Mouse (Mus musculus): ENCODE data around the gene Col26a1. TPM values are rescaled to one million over a fixed set of nuclear protein-coding genes. Genes with fewer than 3 reads are reported as not detected.

Col26a1 gene
- polyA plus RNA-seq, 1 experiment from 2014 or later, result 13.4 TPM

- no peak overlapping the region for H3K4me3 ChIP-seq (replicated peaks; ENCODE audit: low read length)
- no peaks in the 10 kb centered on the region for H3K9me3 ChIP-seq (replicated peaks; ENCODE audit: control insufficient read depth, low read length)
- no peak overlapping the region for H3K27ac ChIP-seq (ENCODE audit: low read length)
- no peak overlapping the region for H3K4me2 ChIP-seq (ENCODE audit: low read depth, low read length)
- no peak for ATAC-seq (ENCODE audit: insufficient read depth, low FRiP score)
- 79% methylated on average over 3 of the region's 3 CpGs for WGBS
- no peaks in the 10 kb centered on the region for H3K4me1 ChIP-seq (ENCODE audit: control insufficient read depth, insufficient read depth, low read length)
- no peaks in the 10 kb centered on the region for H3K36me3 ChIP-seq (ENCODE audit: control insufficient read depth, insufficient read depth, low read length)
- H3K27me3 ChIP-seq (ENCODE audit: control insufficient read depth, insufficient read depth, low read length), result no peaks in the 10 kb centered on the region
- no peak overlapping the region for H3K9ac ChIP-seq (ENCODE audit: low read length)
Measured at GRCm38 (mm10) chr5:136833053-136833452, 50.0 kb downstream of the Col26a1 start.

DNA sequence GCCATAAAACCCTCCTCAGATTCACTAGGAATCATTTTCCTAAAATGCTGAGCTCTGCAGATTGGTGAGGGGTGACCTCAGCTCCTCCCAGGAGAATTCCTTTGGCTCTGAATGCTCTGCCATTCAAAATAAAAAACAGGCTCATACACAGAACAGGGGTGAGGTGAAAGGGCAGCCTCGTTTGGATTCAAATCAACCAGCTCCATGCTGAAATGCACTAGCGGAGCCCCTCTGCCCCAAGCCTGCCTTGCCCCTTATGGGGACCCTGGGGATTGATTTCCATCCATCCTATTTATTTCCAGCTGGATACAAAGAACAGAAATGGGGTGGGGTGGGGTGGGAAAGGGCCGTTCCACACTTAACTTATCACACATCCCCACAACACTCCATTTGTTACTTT lies 52.9 kb downstream of the Col26a1 start:
- H3K27ac ChIP-seq (ENCODE audit: low read length), result no peak overlapping the region
- no peak overlapping the region for H3K4me3 ChIP-seq (replicated peaks; ENCODE audit: low read length)
- no peak for ATAC-seq (ENCODE audit: insufficient read depth, low FRiP score)
- H3K9ac ChIP-seq (ENCODE audit: low read length), result no peak overlapping the region
- no peaks in the 10 kb centered on the region for H3K27me3 ChIP-seq (ENCODE audit: control insufficient read depth, insufficient read depth, low read length)
- H3K4me2 ChIP-seq (ENCODE audit: low read depth, low read length), result no peak overlapping the region
- 76% methylated on average over 3 of the region's 3 CpGs for WGBS
- H3K36me3 ChIP-seq (ENCODE audit: control insufficient read depth, insufficient read depth, low read length), result no peaks in the 10 kb centered on the region
- H3K9me3 ChIP-seq (replicated peaks; ENCODE audit: control insufficient read depth, low read length), result no peaks in the 10 kb centered on the region
- H3K4me1 ChIP-seq (ENCODE audit: control insufficient read depth, insufficient read depth, low read length), result no peaks in the 10 kb centered on the region

DNA sequence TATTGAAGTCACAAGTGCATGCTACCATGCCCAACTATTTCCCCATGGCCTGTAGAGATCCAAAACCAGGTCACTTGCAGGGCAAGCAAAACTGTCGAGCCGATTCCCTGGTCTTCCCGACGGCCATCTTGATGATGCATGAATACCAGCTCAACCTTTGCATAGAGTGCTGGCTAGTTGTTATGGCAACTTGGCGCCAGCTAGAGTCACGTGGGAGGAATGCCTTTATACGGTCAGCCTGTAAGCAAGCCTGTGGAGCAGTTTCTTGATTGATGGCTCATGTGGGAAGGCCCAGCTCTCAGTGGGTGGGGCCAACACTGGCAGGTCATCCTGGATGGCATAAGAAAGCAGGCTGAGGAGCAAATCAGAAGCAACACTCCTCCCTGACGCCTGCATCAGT lies 61.0 kb downstream of the Col26a1 start:
- no peak for ATAC-seq (ENCODE audit: insufficient read depth, low FRiP score)
- Histone ChIP-seq H3K9ac (ENCODE audit: low read length) (no peak overlapping the region), H3K27ac (ENCODE audit: low read length) (no peak overlapping the region), H3K4me3 (replicated peaks; ENCODE audit: low read length) (no peak overlapping the region), H3K9me3 (replicated peaks; ENCODE audit: control insufficient read depth, low read length) (peaks cover 6% of the 10 kb centered on the region; the same call in 1 of the 2 replicates), H3K4me1 (ENCODE audit: control insufficient read depth, insufficient read depth, low read length) (no peaks in the 10 kb centered on the region), H3K4me2 (ENCODE audit: low read depth, low read length) (no peak overlapping the region), H3K27me3 (ENCODE audit: control insufficient read depth, insufficient read depth, low read length) (no peaks in the 10 kb centered on the region), H3K36me3 (ENCODE audit: control insufficient read depth, insufficient read depth, low read length) (no peaks in the 10 kb centered on the region)
- 84% methylated on average over 8 of the region's 8 CpGs for WGBS

DNA sequence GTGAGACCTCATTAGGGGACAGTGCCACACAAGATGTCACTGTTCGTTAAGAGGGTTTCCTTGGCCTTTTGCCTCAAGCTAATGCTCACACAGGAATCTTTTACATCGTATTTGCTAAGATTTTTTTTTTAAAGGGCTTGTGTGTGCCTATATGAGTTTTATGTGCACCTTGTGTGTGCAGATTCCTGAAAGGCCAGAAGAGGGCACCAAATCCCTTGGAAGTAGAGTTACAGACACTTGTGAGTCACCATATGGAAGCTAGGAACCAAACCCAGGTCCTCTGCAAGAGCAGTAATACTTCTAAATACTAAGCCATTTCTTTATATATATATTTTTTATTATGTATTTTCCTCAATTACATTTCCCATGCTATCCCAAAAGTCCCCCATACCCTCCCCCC lies 62.1 kb downstream of the Col26a1 start:
- Histone ChIP-seq H3K9me3 (replicated peaks; ENCODE audit: control insufficient read depth, low read length) (peaks cover 6% of the 10 kb centered on the region; the same call in 1 of the 2 replicates), H3K36me3 (ENCODE audit: control insufficient read depth, insufficient read depth, low read length) (no peaks in the 10 kb centered on the region), H3K4me3 (replicated peaks; ENCODE audit: low read length) (no peak overlapping the region), H3K9ac (ENCODE audit: low read length) (no peak overlapping the region), H3K27ac (ENCODE audit: low read length) (no peak overlapping the region), H3K4me2 (ENCODE audit: low read depth, low read length) (no peak overlapping the region), H3K4me1 (ENCODE audit: control insufficient read depth, insufficient read depth, low read length) (no peaks in the 10 kb centered on the region), H3K27me3 (ENCODE audit: control insufficient read depth, insufficient read depth, low read length) (no peaks in the 10 kb centered on the region)
- ATAC-seq (ENCODE audit: insufficient read depth, low FRiP score), result no peak
- WGBS, result 90% methylated on average over 2 of the region's 2 CpGs

- 69% methylated on average over 11 of the region's 11 CpGs for WGBS
- H3K9me3 ChIP-seq (replicated peaks; ENCODE audit: control insufficient read depth, low read length), result peaks cover 11% of the 10 kb centered on the region
- H3K4me3 ChIP-seq (replicated peaks; ENCODE audit: low read length), result no peak overlapping the region
- H3K4me2 ChIP-seq (ENCODE audit: low read depth, low read length), result no peak overlapping the region
- no peak for ATAC-seq (ENCODE audit: insufficient read depth, low FRiP score)
- no peak overlapping the region for H3K9ac ChIP-seq (ENCODE audit: low read length)
- no peak overlapping the region for H3K27ac ChIP-seq (ENCODE audit: low read length)
- no peaks in the 10 kb centered on the region for H3K27me3 ChIP-seq (ENCODE audit: control insufficient read depth, insufficient read depth, low read length)
- no peaks in the 10 kb centered on the region for H3K4me1 ChIP-seq (ENCODE audit: control insufficient read depth, insufficient read depth, low read length)
- H3K36me3 ChIP-seq (ENCODE audit: control insufficient read depth, insufficient read depth, low read length), result no peaks in the 10 kb centered on the region
Measured at GRCm38 (mm10) chr5:136819686-136820085, 63.3 kb downstream of the Col26a1 start.

DNA sequence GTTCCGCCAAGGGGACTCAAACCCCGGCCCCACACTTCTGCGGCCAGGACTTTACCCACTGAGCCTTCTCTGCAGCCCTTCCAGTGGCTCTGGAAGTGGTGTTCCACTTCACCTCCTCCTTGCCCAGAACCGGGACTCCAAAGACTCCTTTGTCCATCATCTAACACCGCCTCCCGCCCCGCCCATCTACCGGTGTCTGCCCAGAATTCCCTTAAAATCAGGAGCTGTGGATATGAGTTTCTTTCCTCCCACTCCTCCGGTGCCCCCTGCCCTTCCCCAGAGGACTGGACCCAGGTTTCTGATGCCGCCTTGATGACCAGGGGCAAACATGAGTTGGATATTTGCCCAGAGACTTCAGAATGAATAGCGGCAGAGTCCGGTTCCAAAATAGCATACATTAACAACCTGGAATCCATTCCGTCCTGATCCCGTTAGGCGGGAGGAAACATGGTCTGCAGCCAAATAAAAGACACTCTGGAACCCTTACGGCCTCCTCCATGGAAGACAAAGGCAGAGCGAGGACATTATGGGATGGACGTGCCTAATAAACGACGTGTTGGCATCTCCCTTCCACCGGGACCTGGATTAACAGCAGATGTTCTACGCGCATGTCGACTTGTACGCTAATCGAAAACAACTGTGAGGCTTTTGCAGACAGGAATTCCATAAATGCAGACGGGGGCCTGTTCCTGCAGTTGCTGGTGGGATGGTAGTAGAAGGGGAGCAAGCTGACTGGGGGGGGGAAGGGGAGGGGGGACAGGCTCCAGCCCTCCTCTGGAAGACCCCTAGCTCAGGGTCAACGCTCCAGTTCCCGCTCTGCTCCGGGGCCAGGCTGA lies 72.3 kb downstream of the Col26a1 start:
- no peaks in the 10 kb centered on the region for H3K36me3 ChIP-seq (ENCODE audit: control insufficient read depth, insufficient read depth, low read length)
- no peaks in the 10 kb centered on the region for H3K27me3 ChIP-seq (ENCODE audit: control insufficient read depth, insufficient read depth, low read length)
- peak overlapping the region; percentile 18 for H3K4me3 ChIP-seq (replicated peaks; ENCODE audit: low read length)
- H3K4me2 ChIP-seq (ENCODE audit: low read depth, low read length), result peak overlapping the region; percentile 41
- peaks cover 7% of the 10 kb centered on the region for H3K4me1 ChIP-seq (ENCODE audit: control insufficient read depth, insufficient read depth, low read length)
- H3K9me3 ChIP-seq (replicated peaks; ENCODE audit: control insufficient read depth, low read length), result peaks cover 5% of the 10 kb centered on the region; the same call in 1 of the 2 replicates
- peak; percentile 61 for ATAC-seq (ENCODE audit: insufficient read depth, low FRiP score)
- no peak overlapping the region for H3K9ac ChIP-seq (ENCODE audit: low read length)
- 44% methylated on average over 30 of the region's 30 CpGs for WGBS
- peak overlapping the region; percentile 24; the same call in 1 of the 2 replicates for H3K27ac ChIP-seq (ENCODE audit: low read length)

DNA sequence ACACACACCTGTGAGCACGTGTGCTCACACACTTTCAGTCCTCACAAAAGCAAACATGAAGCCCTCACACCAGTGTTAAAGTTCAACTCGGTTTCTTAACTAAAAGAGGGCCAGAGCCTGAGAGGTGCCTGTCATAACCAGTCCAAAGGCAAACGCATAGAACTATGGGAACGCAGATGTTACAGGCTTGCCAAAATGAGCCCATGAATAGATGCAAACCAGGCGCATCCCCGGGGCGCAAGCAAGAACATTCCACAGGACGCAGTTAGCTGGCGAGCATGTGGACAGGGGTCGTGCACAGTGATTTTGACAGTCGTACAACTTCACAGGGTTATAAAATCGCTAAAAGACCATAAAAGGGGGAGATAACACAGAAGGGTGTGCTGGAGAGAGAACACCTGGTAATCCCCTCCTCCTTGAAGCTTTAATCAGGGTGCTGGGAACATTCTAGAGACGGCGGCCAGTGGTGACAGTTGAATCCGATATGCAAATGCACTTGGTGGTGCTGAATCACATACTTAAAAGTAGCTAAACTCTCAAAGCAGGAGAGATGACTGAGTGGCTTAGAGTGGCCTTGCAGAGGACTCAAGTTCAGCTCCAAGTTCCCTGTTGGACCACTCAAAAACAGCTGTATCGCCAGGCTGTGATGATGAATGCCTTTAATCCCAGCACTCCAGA lies 76.5 kb downstream of the Col26a1 start:
- Histone ChIP-seq H3K9me3 (replicated peaks; ENCODE audit: control insufficient read depth, low read length) (no peaks in the 10 kb centered on the region), H3K36me3 (ENCODE audit: control insufficient read depth, insufficient read depth, low read length) (no peaks in the 10 kb centered on the region), H3K27ac (ENCODE audit: low read length) (no peak overlapping the region), H3K4me3 (replicated peaks; ENCODE audit: low read length) (no peak overlapping the region), H3K4me2 (ENCODE audit: low read depth, low read length) (no peak overlapping the region), H3K9ac (ENCODE audit: low read length) (no peak overlapping the region), H3K27me3 (ENCODE audit: control insufficient read depth, insufficient read depth, low read length) (no peaks in the 10 kb centered on the region), H3K4me1 (ENCODE audit: control insufficient read depth, insufficient read depth, low read length) (peaks cover 29% of the 10 kb centered on the region)
- no peak for ATAC-seq (ENCODE audit: insufficient read depth, low FRiP score)
- 43% methylated on average over 16 of the region's 16 CpGs for WGBS

DNA sequence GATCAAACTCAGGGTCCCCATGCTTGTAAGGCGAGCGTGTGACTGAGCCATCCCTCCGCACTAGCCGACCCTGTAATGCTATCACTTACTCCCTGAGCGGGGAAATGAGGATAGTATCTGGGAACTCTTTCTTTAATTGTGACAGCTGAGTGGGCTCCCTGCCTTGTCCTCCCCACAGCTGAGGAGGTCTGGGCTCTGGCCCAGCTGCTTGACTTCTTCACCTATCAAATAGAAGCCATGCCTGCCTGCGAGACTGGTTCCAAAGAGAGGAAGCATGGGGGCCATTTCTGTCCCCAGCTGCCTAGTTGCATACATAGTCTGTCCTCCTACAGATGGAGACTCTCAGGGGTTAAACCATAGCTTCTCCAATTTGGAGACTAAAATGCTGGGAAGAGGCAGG lies 78.0 kb downstream of the Col26a1 start:
- Histone ChIP-seq H3K36me3 (ENCODE audit: control insufficient read depth, insufficient read depth, low read length) (no peaks in the 10 kb centered on the region), H3K4me2 (ENCODE audit: low read depth, low read length) (no peak overlapping the region), H3K27me3 (ENCODE audit: control insufficient read depth, insufficient read depth, low read length) (no peaks in the 10 kb centered on the region), H3K27ac (ENCODE audit: low read length) (no peak overlapping the region), H3K9me3 (replicated peaks; ENCODE audit: control insufficient read depth, low read length) (no peaks in the 10 kb centered on the region), H3K9ac (ENCODE audit: low read length) (no peak overlapping the region), H3K4me3 (replicated peaks; ENCODE audit: low read length) (no peak overlapping the region), H3K4me1 (ENCODE audit: control insufficient read depth, insufficient read depth, low read length) (peaks cover 29% of the 10 kb centered on the region)
- WGBS, result 58% methylated on average over 6 of the region's 6 CpGs
- 0 out of 2 replicates have a peak, but pooled peaks have one; percentile 21 for ATAC-seq (ENCODE audit: insufficient read depth, low FRiP score)

- no peak overlapping the region for H3K4me2 ChIP-seq (ENCODE audit: low read depth, low read length)
- H3K4me3 ChIP-seq (replicated peaks; ENCODE audit: low read length), result no peak overlapping the region
- H3K4me1 ChIP-seq (ENCODE audit: control insufficient read depth, insufficient read depth, low read length), result peaks cover 29% of the 10 kb centered on the region
- no peaks in the 10 kb centered on the region for H3K36me3 ChIP-seq (ENCODE audit: control insufficient read depth, insufficient read depth, low read length)
- H3K27ac ChIP-seq (ENCODE audit: low read length), result no peak overlapping the region
- WGBS, result 49% methylated on average over 1 of the region's 1 CpGs
- H3K9ac ChIP-seq (ENCODE audit: low read length), result no peak overlapping the region
- H3K9me3 ChIP-seq (replicated peaks; ENCODE audit: control insufficient read depth, low read length), result no peaks in the 10 kb centered on the region
- H3K27me3 ChIP-seq (ENCODE audit: control insufficient read depth, insufficient read depth, low read length), result no peaks in the 10 kb centered on the region
- ATAC-seq (ENCODE audit: insufficient read depth, low FRiP score), result no peak
Measured at GRCm38 (mm10) chr5:136804246-136804645, 78.8 kb downstream of the Col26a1 start.

Data from stomach, embryonic 16.5 days (tissue).